11 mouse cellular contexts compared by ENCODE assay signal in genomic region chr9:71696762-71697161, GRCm38 (mm10).
DNase-seq lines count a peak whose midpoint lies in the region; ATAC-seq and TF ChIP-seq lines count a peak whose summit lies in the region.
"Had no signal": no experiment of that assay in that cellular context is flagged by ENCODE, and none has a peak within 500 bp of the region (broad histone marks: within the 10 kb centered on the region; RNA-seq: fewer than 3 reads in every experiment).

No protein-coding gene starts in this region.

- 89% methylated on average over 6 of the region's 6 CpGs for WGBS in midbrain, postnatal 0 days

- no peak for ATAC-seq in midbrain, postnatal 0 days (ENCODE audit: low FRiP score)
- ATAC-seq: lung, postnatal 0 days had no signal

- H3K4me1 ChIP-seq in midbrain, postnatal 0 days (ENCODE audit: insufficient read depth, low read length) = 0 out of 2 replicates have a peak, but pooled peaks cover 2% of the 10 kb centered on the region

- no peak overlapping the region for H3K4me2 ChIP-seq in midbrain, postnatal 0 days (ENCODE audit: low read depth, low read length, poor library complexity, severe bottlenecking)
- H3K4me2 ChIP-seq: hindbrain, embryonic 14.5 days had no signal

- no peak overlapping the region for H3K9ac ChIP-seq in midbrain, postnatal 0 days (replicated peaks; ENCODE audit: low read length, poor library complexity, severe bottlenecking)
- H3K9ac ChIP-seq: hindbrain, embryonic 14.5 days had no signal

- H3K4me3 ChIP-seq in midbrain, postnatal 0 days (ENCODE audit: low read depth, low read length) = no peak overlapping the region

- peak; percentile 20 for DNase-seq in urinary bladder, postnatal 14 days (ENCODE audit: low spot score)
- DNase-seq in urinary bladder, adult 2 months (ENCODE audit: low spot score) = no peak
- peak; percentile 64 for DNase-seq in cerebellum, adult 8-10 months
- DNase-seq in heart, adult 9 months (ENCODE audit: low spot score in 2 of 2) = peak; percentile 57 to 65
- no peak for DNase-seq in yolk sac, embryonic 10.5 days (ENCODE audit: low spot score)
- DNase-seq in c-Kit-positive CD71-positive TER-119-positive erythroid progenitor cells, embryonic 14.5 days (ENCODE audit: low spot score) = no peak
- DNase-seq in midbrain, postnatal 0 days (ENCODE audit: low spot score) = no peak
- DNase-seq in layer of hippocampus, postnatal 36 days = no peak
- DNase-seq: spleen, adult 18-20 months had no signal

- no peaks in the 10 kb centered on the region for H3K27me3 ChIP-seq in midbrain, postnatal 0 days (ENCODE audit: insufficient read depth, low read length)

- H3K36me3 ChIP-seq in midbrain, postnatal 0 days (ENCODE audit: insufficient read depth, low read length) = no peaks in the 10 kb centered on the region

- H3K9me3 ChIP-seq in midbrain, postnatal 0 days (ENCODE audit: low read length) = no peaks in the 10 kb centered on the region

- no peak overlapping the region for H3K27ac ChIP-seq in midbrain, postnatal 0 days (ENCODE audit: low read depth, low read length)
- H3K27ac ChIP-seq: hindbrain, embryonic 14.5 days had no signal

- no peak for TF ChIP-seq CTCF in midbrain, postnatal 0 days (IDR thresholded peaks at IDR 0.05)

Comparison
In these comparisons a context has a peak if more than half of its experiments do, and no peak if none do; other contexts are left out.
1. DNase-seq: peak in urinary bladder, postnatal 14 days (single experiment), cerebellum, adult 8-10 months (single experiment) and heart, adult 9 months (2 of 2); none in urinary bladder, adult 2 months (single experiment), yolk sac, embryonic 10.5 days (single experiment), c-Kit-positive CD71-positive TER-119-positive erythroid progenitor cells, embryonic 14.5 days (single experiment), midbrain, postnatal 0 days (single experiment) and layer of hippocampus, postnatal 36 days (0 of 2).